Mouse (Mus musculus): ENCODE measurements around the gene Wwox. TPM values are rescaled to one million over a fixed set of nuclear protein-coding genes. Genes with fewer than 3 reads are reported as not detected.

Wwox gene
- polyA plus RNA-seq, 1 experiment from 2014 or later = 11.3 TPM

DNA sequence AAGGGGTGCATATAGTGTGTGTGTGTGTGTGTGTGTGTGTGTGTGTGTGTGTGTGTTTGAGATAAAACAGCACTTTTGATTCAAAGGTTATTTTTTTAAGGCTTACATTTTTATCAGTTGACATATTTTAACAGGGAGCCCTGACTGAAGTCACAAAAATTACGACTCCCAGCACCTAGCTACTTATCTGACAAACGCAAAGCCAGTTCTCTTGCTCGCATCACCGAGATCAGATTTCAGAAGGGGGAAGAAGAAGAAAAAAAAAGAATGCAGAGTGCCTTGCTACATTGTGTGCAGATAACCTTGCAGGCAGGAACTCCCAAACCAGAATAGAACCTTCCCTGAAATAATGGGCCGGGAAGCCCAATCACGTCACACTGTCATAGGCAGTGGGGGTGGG, 712.0 kb downstream of the Wwox start:
- Histone ChIP-seq H3K9me3 (ENCODE audit: control insufficient read depth, low read length) (no peaks in the 10 kb centered on the region), H3K4me1 (ENCODE audit: control insufficient read depth in 2 of 2, insufficient read depth in 2 of 2, low read length in 2 of 2) (peaks cover 18 to 33% of the 10 kb centered on the region in 2 experiments), H3K36me3 (ENCODE audit: control insufficient read depth, insufficient read depth, low read length) (no peaks in the 10 kb centered on the region), H3K4me2 (ENCODE audit: low read length) (no peak overlapping the region), H3K27ac (replicated peaks in 1 of 2; ENCODE audit: control insufficient read depth in 1 of 2, insufficient read depth in 1 of 2, low read depth in 2 of 2, low read length in 2 of 2) (no peak overlapping the region), H3K9ac (ENCODE audit: low read length) (no peak overlapping the region), H3K27me3 (ENCODE audit: control insufficient read depth, insufficient read depth, low read length) (no peaks in the 10 kb centered on the region), H3K4me3 (ENCODE audit: control insufficient read depth in 1 of 2, insufficient read depth in 1 of 2, low read depth in 1 of 2, low read length in 2 of 2) (no peak overlapping the region)
- 12% methylated on average over 6 of the region's 6 CpGs for WGBS
- ATAC-seq (ENCODE audit: insufficient number of reproducible peaks, insufficient read depth, low FRiP score, low read depth) = no peak

DNA sequence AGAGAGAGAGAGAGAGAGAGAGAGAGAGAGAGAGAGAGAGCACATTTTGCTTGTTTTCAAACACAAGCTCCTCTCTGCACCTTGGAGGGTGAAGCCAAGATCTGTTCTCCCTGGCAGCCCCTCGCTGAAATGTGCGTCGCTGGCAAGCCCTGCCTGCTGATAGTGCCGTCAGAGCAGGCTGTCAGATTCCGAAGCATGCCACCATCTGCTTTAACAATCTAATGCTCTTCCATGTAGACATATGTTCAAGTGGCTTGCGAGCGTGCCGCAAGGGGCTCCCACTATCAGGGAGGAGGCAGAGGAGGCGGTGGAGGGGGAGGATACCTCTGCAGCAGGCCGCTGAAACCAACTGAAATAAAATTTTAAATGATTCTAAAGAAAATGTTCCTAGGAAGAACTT, 714.6 kb downstream of the Wwox start:
- H3K27ac ChIP-seq (replicated peaks in 1 of 2; ENCODE audit: control insufficient read depth in 1 of 2, insufficient read depth in 1 of 2, low read depth in 2 of 2, low read length in 2 of 2) = 0 out of 4 replicates have a peak overlapping the region, but pooled peaks of 1 of the 2 experiments have one; percentile 29
- H3K9me3 ChIP-seq (ENCODE audit: control insufficient read depth, low read length) = no peaks in the 10 kb centered on the region
- H3K4me2 ChIP-seq (ENCODE audit: low read length) = peak overlapping the region; percentile 55
- no peak overlapping the region for H3K4me3 ChIP-seq (ENCODE audit: control insufficient read depth in 1 of 2, insufficient read depth in 1 of 2, low read depth in 1 of 2, low read length in 2 of 2)
- H3K4me1 ChIP-seq (ENCODE audit: control insufficient read depth in 2 of 2, insufficient read depth in 2 of 2, low read length in 2 of 2) = peaks cover 18 to 39% of the 10 kb centered on the region in 2 experiments
- H3K36me3 ChIP-seq (ENCODE audit: control insufficient read depth, insufficient read depth, low read length) = no peaks in the 10 kb centered on the region
- ATAC-seq (ENCODE audit: insufficient number of reproducible peaks, insufficient read depth, low FRiP score, low read depth) = no peak
- 21% methylated on average over 10 of the region's 10 CpGs for WGBS
- H3K9ac ChIP-seq (ENCODE audit: low read length) = peak overlapping the region; percentile 16; the same call in 1 of the 2 replicates
- H3K27me3 ChIP-seq (ENCODE audit: control insufficient read depth, insufficient read depth, low read length) = peaks cover 3% of the 10 kb centered on the region; the same call in 1 of the 2 replicates

DNA sequence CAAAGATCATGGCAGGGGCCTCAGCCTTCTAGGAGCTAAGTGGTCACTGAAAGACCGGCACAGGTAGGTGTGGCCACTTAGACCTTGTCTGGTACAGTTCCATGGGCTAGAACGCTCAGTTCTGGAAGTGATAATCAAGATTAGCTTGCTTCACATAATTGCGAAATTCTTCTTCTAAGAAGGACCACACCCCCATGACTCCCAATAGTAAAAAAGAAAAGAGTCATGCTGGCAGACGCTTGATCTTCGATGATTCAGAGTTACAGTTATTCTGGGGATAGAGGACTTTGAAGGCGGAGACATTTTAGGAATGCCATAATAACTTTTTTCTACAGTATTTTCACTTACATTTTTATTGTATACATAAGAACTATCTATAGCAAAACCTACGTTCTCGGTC, 716.7 kb downstream of the Wwox start:
- ATAC-seq (ENCODE audit: insufficient number of reproducible peaks, insufficient read depth, low FRiP score, low read depth) = no peak
- Histone ChIP-seq H3K9me3 (ENCODE audit: control insufficient read depth, low read length) (no peaks in the 10 kb centered on the region), H3K36me3 (ENCODE audit: control insufficient read depth, insufficient read depth, low read length) (no peaks in the 10 kb centered on the region), H3K27ac (replicated peaks in 1 of 2; ENCODE audit: control insufficient read depth in 1 of 2, insufficient read depth in 1 of 2, low read depth in 2 of 2, low read length in 2 of 2) (no peak overlapping the region), H3K4me3 (ENCODE audit: control insufficient read depth in 1 of 2, insufficient read depth in 1 of 2, low read depth in 1 of 2, low read length in 2 of 2) (no peak overlapping the region), H3K9ac (ENCODE audit: low read length) (no peak overlapping the region), H3K4me1 (ENCODE audit: control insufficient read depth in 2 of 2, insufficient read depth in 2 of 2, low read length in 2 of 2) (peaks cover 17 to 33% of the 10 kb centered on the region in 2 experiments), H3K4me2 (ENCODE audit: low read length) (no peak overlapping the region), H3K27me3 (ENCODE audit: control insufficient read depth, insufficient read depth, low read length) (peaks cover 3% of the 10 kb centered on the region; the same call in 1 of the 2 replicates)
- WGBS = 80% methylated on average over 8 of the region's 8 CpGs

DNA sequence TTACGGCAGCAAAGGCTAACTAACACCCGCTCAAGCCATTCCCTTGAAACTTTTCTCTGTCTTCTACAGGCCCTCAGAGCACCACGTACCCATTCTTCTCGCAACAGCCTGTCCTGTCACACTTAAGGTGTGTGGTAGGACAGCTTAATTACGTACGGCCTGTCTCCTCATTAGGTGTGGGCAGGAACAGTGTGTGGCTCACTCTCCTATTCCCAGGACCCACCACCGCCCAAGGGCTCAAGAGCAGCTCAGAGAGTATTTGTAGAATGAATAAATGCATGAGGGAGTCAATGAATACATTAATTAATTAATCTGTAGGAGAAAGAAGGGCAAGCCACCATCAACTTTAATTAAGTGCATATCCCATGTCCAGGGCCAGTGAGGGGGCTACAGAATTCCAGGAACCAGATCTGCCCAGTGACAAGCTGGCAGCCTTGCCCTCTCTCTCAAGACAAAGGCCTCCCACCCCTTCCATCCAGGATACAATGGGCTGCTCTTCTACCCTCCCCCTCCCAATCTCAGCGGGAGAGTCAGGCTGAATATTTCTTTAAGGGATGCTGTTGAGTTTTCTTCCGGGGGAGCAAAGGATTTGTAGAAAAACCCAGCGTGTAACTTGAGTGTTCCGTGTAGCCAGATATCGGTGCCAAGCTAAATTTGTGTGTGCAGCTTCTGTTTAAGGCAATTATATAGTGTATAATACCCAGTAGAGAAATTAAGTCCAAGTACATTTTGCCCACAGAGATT, 718.7 kb downstream of the Wwox start:
- Histone ChIP-seq H3K9ac (ENCODE audit: low read length) (no peak overlapping the region), H3K27ac (replicated peaks in 1 of 2; ENCODE audit: control insufficient read depth in 1 of 2, insufficient read depth in 1 of 2, low read depth in 2 of 2, low read length in 2 of 2) (no peak overlapping the region), H3K36me3 (ENCODE audit: control insufficient read depth, insufficient read depth, low read length) (no peaks in the 10 kb centered on the region), H3K4me1 (ENCODE audit: control insufficient read depth in 2 of 2, insufficient read depth in 2 of 2, low read length in 2 of 2) (peaks cover 15 to 23% of the 10 kb centered on the region in 2 experiments), H3K4me2 (ENCODE audit: low read length) (no peak overlapping the region), H3K27me3 (ENCODE audit: control insufficient read depth, insufficient read depth, low read length) (peaks cover 3% of the 10 kb centered on the region; the same call in 1 of the 2 replicates), H3K9me3 (ENCODE audit: control insufficient read depth, low read length) (no peaks in the 10 kb centered on the region), H3K4me3 (ENCODE audit: control insufficient read depth in 1 of 2, insufficient read depth in 1 of 2, low read depth in 1 of 2, low read length in 2 of 2) (no peak overlapping the region)
- 71% methylated on average over 12 of the region's 12 CpGs for WGBS
- no peak for ATAC-seq (ENCODE audit: insufficient number of reproducible peaks, insufficient read depth, low FRiP score, low read depth)

DNA sequence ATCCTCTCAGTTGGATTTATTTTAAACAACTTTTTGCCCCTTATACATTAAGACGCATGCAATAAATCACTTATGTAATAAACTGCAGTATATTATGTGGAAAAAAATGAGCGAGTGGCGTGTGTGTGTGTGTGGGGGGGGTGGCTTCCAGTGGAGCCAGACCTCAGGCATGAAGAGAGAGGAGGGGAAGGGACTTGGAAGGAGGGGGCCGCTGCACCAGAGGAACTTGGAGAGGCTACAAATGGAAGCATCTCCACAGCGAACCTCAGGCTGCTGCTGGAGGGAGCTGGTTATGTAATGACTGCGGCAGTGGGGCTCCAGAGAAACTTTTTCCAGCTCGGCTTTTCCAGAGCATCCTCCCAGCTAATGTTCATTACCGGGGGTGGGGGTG, 719.3 kb downstream of the Wwox start:
- WGBS = 25% methylated on average over 8 of the region's 8 CpGs
- Histone ChIP-seq H3K36me3 (ENCODE audit: control insufficient read depth, insufficient read depth, low read length) (no peaks in the 10 kb centered on the region), H3K27ac (replicated peaks in 1 of 2; ENCODE audit: control insufficient read depth in 1 of 2, insufficient read depth in 1 of 2, low read depth in 2 of 2, low read length in 2 of 2) (no peak overlapping the region), H3K4me2 (ENCODE audit: low read length) (peak overlapping the region; percentile 71), H3K9me3 (ENCODE audit: control insufficient read depth, low read length) (no peaks in the 10 kb centered on the region), H3K9ac (ENCODE audit: low read length) (peak overlapping the region; percentile 68; the same call in 1 of the 2 replicates), H3K4me1 (ENCODE audit: control insufficient read depth in 2 of 2, insufficient read depth in 2 of 2, low read length in 2 of 2) (peaks cover 14 to 19% of the 10 kb centered on the region in 2 experiments), H3K4me3 (ENCODE audit: control insufficient read depth in 1 of 2, insufficient read depth in 1 of 2, low read depth in 1 of 2, low read length in 2 of 2) (peak overlapping the region in 1 of 2 experiments; percentile 39; a peak in 2 of 4 replicates), H3K27me3 (ENCODE audit: control insufficient read depth, insufficient read depth, low read length) (peaks cover 3% of the 10 kb centered on the region; the same call in 1 of the 2 replicates)
- ATAC-seq (ENCODE audit: insufficient number of reproducible peaks, insufficient read depth, low FRiP score, low read depth) = no peak

DNA sequence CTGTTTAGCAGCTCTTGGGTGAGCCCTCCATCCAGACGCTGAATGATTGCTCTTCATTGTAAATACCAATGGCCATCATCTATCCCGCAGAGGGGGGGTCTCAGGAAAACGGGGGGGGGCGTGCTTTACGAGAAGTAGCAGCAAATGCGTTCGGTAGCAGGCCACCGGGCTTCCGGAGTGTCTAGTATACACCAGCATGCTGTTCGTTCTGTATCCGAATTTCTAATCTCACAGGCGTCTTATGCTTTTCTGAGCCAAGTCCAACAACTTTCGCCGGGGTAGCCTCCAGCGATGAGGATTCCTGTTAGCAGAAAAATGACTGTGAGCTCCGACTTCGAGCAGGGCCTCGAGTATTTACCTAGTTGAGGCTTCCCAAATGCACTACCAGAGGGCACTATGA, 719.8 kb downstream of the Wwox start:
- 7% methylated on average over 18 of the region's 18 CpGs for WGBS
- no peaks in the 10 kb centered on the region for H3K36me3 ChIP-seq (ENCODE audit: control insufficient read depth, insufficient read depth, low read length)
- no peak overlapping the region; a peak in 1 of 4 replicates for H3K27ac ChIP-seq (replicated peaks in 1 of 2; ENCODE audit: control insufficient read depth in 1 of 2, insufficient read depth in 1 of 2, low read depth in 2 of 2, low read length in 2 of 2)
- no peaks in the 10 kb centered on the region for H3K9me3 ChIP-seq (ENCODE audit: control insufficient read depth, low read length)
- ATAC-seq (ENCODE audit: insufficient number of reproducible peaks, insufficient read depth, low FRiP score, low read depth) = no peak
- H3K4me1 ChIP-seq (ENCODE audit: control insufficient read depth in 2 of 2, insufficient read depth in 2 of 2, low read length in 2 of 2) = peaks cover 12 to 14% of the 10 kb centered on the region in 2 experiments; a peak in 3 of 4 replicates
- peak overlapping the region; percentile 71 for H3K4me2 ChIP-seq (ENCODE audit: low read length)
- H3K9ac ChIP-seq (ENCODE audit: low read length) = peak overlapping the region; percentile 68
- peak overlapping the region; percentile 36 to 39 for H3K4me3 ChIP-seq (ENCODE audit: control insufficient read depth in 1 of 2, insufficient read depth in 1 of 2, low read depth in 1 of 2, low read length in 2 of 2)
- peaks cover 3% of the 10 kb centered on the region; the same call in 1 of the 2 replicates for H3K27me3 ChIP-seq (ENCODE audit: control insufficient read depth, insufficient read depth, low read length)

DNA sequence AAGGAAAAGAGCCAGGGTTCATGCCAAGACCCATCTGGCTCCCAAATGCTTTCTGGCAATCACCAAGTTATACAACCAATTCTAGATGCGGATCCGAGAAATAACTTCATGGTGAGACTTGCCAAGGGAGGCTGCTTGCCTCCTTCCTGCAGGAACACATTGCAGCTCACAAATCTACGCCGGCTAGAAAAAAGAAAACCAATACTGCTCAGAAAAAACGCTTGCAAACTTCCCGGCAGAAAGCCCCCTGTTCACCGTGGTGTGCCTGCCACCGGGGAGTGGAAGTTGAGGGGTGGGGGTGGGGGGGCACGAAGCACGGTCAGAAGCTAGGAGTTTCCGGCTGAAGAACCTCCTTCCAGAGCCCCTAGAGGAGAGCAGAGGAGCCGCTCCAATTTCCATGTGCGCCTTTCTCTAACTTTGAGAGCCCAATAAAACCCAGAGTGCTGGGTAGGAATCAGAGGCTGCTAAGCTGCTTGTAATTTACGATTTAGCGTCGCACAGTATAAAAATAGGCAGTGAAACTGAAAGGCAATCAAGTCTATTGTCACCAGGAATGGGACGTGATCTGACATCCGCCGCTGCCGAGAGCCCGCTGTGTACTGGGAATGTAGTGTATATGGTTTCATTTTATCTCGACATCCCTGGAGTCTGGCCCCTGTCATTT, 720.4 kb downstream of the Wwox start:
- WGBS = 3% methylated on average over 22 of the region's 22 CpGs
- H3K9ac ChIP-seq (ENCODE audit: low read length) = peak overlapping the region; percentile 68
- H3K4me3 ChIP-seq (ENCODE audit: control insufficient read depth in 1 of 2, insufficient read depth in 1 of 2, low read depth in 1 of 2, low read length in 2 of 2) = peak overlapping the region; percentile 36 to 39
- H3K4me1 ChIP-seq (ENCODE audit: control insufficient read depth in 2 of 2, insufficient read depth in 2 of 2, low read length in 2 of 2) = peaks cover 16 to 19% of the 10 kb centered on the region in 2 experiments; a peak in 3 of 4 replicates
- H3K4me2 ChIP-seq (ENCODE audit: low read length) = peak overlapping the region; percentile 71
- H3K9me3 ChIP-seq (ENCODE audit: control insufficient read depth, low read length) = no peaks in the 10 kb centered on the region
- H3K27ac ChIP-seq (replicated peaks in 1 of 2; ENCODE audit: control insufficient read depth in 1 of 2, insufficient read depth in 1 of 2, low read depth in 2 of 2, low read length in 2 of 2) = peak overlapping the region; percentile 43 to 57
- no peaks in the 10 kb centered on the region for H3K36me3 ChIP-seq (ENCODE audit: control insufficient read depth, insufficient read depth, low read length)
- no peak for ATAC-seq (ENCODE audit: insufficient number of reproducible peaks, insufficient read depth, low FRiP score, low read depth)
- H3K27me3 ChIP-seq (ENCODE audit: control insufficient read depth, insufficient read depth, low read length) = peaks cover 3% of the 10 kb centered on the region; the same call in 1 of the 2 replicates
